Mouse (Mus musculus): ENCODE measurements around the gene Prss16. TPM values are rescaled to one million over a fixed set of nuclear protein-coding genes. Genes with fewer than 3 reads are reported as not detected.
"Not testable (repeated sequence)": the region's sequence is repeated elsewhere in the genome, so short reads cannot be mapped to it uniquely, and the experiment has no call there.

Prss16 gene
- not detected in 2 replicates for polyA plus RNA-seq (2012; ENCODE audit: insufficient read depth, insufficient read length, missing spikeins)

DNA sequence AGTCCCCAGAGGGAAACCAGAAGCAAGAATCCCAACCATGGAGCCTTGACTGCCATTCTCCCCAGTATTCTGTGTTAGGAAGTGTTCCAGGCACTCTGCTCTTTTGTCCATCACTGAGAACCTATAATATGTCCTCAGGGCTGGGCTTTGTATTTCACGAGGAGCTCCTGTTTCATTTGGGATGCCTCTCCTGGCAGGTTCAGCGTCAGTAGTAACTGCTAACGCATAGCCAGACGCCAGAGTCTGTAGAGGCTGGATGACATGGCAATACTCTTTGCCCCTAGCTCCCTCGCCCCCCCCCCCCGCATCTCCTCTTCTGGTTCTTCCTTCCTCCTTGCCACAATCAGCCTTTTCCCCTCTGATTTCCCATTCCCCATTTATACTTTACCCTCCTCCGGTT lies at the start of gene Prss16:
Gene Prss16, minus strand, starts transcription at position 101 of the 400 bp plus-strand sequence.
- no peak within 1 kb of the TSS for H3K4me3 ChIP-seq (ENCODE audit: insufficient read depth, low read depth, low read length)
- no peak within 1 kb of the TSS for H3K27ac ChIP-seq (replicated peaks; ENCODE audit: low read depth, low read length)
- H3K4me1 ChIP-seq (ENCODE audit: control insufficient read depth, insufficient read depth, insufficient read length, low read length), result no peaks in the 10 kb centered on the region

DNA sequence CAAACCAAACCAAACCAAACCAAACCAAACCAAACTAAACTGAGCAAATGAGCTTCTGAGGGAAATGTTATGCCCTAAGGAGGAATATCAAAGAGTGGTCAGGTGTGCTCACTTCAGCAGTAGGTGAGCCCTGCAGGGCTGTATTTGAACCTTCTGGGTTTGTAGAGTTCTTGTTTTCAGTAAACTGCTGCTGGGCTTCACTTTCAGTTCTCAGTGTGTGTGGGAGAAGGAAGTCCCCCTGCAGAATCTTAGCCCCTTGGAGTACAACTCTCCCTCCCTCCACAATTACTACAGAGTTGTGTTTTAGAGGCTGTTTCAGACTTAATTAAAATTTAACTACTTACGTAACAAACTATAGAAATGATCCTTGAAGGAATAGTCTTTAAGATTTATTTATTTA lies 44.2 kb upstream of the Prss16 start:
- no peak overlapping the region for H3K4me3 ChIP-seq (ENCODE audit: insufficient read depth, low read depth, low read length)
- 0 out of 2 replicates have a peak, but pooled peaks cover 2% of the 10 kb centered on the region for H3K4me1 ChIP-seq (ENCODE audit: control insufficient read depth, insufficient read depth, insufficient read length, low read length)

DNA sequence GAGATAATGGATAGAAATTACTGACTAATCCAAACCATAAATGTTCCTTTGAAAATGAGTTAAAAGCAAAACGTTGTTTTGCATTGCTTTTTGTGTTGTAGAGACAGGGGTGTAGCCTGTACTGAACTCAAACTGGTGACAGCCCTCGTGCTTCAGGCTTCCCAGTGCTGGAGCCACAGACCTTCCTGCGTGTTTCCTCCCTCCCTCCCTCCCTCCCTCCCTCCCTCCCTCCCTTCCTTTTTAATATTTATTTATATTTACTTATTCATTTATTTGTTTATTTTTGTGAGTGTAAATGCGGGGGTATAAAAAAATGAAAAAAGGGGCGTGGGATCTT lies 41.9 kb upstream of the Prss16 start:
- no peak overlapping the region for H3K27ac ChIP-seq (replicated peaks; ENCODE audit: low read depth, low read length)
- 0 out of 2 replicates have a peak, but pooled peaks cover 2% of the 10 kb centered on the region for H3K4me1 ChIP-seq (ENCODE audit: control insufficient read depth, insufficient read depth, insufficient read length, low read length)
- H3K4me3 ChIP-seq (ENCODE audit: insufficient read depth, low read depth, low read length), result peak overlapping the region; percentile 70; the same call in 1 of the 2 replicates

More for the DNA sequence above, 44.2 kb upstream of the Prss16 start:
- no peak overlapping the region for H3K27ac ChIP-seq (replicated peaks; ENCODE audit: low read depth, low read length)

DNA sequence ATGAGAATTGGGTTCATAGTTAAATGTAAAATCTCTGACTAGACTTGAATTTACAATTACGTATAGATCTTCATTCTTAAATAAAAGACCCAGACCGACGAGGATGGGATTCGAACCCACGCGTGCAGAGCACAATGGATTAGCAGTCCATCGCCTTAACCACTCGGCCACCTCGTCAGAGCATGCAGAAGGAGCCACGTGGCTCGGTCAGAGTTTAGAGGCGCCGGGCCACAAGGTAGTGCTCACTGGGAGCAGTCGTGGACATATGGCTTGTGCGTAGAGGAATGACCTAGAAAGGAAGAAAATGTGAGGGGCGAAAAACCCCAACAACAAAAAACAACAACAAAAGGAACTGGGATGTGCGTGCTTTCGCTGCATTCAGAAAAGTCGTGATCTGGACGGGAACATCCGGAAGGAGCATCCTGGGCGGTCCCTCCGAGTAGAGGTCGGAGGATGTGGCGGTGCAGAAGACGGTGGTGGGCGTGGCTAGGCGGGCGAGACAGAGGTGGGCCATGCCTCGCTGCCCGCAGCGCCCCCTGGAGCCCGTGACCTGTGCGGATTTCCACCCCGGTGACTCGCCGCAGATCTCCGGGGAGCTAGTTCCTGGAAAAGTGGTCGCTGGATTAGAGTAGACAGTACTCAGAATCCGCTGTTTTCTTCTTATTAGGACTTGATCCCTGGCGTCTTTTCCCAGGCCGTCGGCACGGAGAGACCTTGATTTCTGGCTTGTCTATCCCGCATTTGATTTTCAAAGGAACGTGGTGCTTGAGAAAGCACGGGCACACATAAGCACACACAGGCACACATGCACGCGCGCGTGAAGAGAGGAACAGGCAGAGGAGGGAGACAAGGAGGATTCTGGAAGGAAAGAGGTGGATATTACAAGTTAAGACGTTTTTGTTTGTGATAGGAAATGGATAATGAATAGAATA lies 41.3 kb upstream of the Prss16 start:
- H3K4me3 ChIP-seq (ENCODE audit: insufficient read depth, low read depth, low read length), result peak overlapping the region; percentile 70
- 0 out of 2 replicates have a peak, but pooled peaks cover 2% of the 10 kb centered on the region for H3K4me1 ChIP-seq (ENCODE audit: control insufficient read depth, insufficient read depth, insufficient read length, low read length)
- H3K27ac ChIP-seq (replicated peaks; ENCODE audit: low read depth, low read length), result no peak overlapping the region

DNA sequence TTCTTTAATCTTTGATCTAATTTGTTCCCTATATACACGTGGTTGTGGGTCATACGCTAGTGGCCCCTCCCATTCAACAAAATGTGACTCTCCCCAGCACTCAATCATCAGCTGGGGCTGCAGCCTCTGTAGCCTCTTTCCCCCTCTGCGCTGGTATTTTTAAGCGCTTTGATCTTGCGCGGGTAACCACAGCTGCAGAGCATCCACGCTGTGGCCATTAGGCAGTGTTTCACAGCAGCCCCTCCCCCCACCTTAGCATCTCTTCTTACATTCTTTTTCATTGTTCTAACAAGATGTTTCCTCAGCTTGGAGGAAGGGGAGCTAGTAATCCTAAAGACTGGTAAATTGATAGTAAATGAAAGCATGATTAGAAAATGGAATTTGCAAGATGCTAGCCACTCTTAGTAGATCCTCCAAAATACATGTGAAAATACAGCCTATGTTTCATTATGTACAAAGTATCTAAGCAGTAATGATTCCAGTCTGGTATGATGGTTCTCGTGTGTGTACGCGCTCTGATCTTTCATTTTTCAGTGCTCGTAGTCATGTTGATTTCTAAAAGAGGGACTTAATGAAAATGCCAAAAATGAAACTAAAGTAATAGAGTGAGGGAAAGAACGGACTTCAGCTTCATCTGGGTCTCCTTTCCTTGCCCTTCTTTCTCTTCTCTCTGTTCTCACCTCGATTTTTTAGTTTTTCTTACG lies 40.3 kb upstream of the Prss16 start:
- no peaks in the 10 kb centered on the region for H3K4me1 ChIP-seq (ENCODE audit: control insufficient read depth, insufficient read depth, insufficient read length, low read length)
- H3K4me3 ChIP-seq (ENCODE audit: insufficient read depth, low read depth, low read length), result peak overlapping the region; percentile 70
- H3K27ac ChIP-seq (replicated peaks; ENCODE audit: low read depth, low read length), result no peak overlapping the region

- Histone ChIP-seq H3K27ac (replicated peaks; ENCODE audit: low read depth, low read length) (no peak overlapping the region), H3K4me3 (ENCODE audit: insufficient read depth, low read depth, low read length) (no peak overlapping the region), H3K4me1 (ENCODE audit: control insufficient read depth, insufficient read depth, insufficient read length, low read length) (no peaks in the 10 kb centered on the region)
Observed at GRCm38 (mm10) chr13:22049041-22049440, 39.5 kb upstream of the Prss16 start.

DNA sequence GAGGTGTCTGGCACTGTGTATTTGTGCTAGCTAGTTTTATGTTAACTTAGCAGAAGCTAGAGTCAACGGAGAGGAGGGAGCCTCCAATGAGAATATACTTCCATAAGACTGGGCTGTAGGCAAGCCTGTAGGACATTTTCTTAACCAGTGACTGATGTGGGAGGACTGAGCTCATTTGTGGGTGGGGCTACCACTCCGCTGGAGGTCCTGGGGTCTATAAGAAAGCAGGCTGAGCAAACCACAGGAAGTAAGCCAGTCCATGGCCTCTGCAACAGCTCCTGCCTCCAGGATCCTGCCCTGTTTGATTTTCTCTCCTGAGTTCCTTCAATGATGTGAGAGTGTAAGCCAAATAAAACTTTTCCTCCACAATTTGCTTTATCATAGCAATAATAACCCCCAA lies 35.8 kb upstream of the Prss16 start:
- H3K27ac ChIP-seq (replicated peaks; ENCODE audit: low read depth, low read length), result no peak overlapping the region
- H3K4me3 ChIP-seq (ENCODE audit: insufficient read depth, low read depth, low read length), result no peak overlapping the region
- H3K4me1 ChIP-seq (ENCODE audit: control insufficient read depth, insufficient read depth, insufficient read length, low read length), result no peaks in the 10 kb centered on the region; the same call in 1 of the 2 replicates

DNA sequence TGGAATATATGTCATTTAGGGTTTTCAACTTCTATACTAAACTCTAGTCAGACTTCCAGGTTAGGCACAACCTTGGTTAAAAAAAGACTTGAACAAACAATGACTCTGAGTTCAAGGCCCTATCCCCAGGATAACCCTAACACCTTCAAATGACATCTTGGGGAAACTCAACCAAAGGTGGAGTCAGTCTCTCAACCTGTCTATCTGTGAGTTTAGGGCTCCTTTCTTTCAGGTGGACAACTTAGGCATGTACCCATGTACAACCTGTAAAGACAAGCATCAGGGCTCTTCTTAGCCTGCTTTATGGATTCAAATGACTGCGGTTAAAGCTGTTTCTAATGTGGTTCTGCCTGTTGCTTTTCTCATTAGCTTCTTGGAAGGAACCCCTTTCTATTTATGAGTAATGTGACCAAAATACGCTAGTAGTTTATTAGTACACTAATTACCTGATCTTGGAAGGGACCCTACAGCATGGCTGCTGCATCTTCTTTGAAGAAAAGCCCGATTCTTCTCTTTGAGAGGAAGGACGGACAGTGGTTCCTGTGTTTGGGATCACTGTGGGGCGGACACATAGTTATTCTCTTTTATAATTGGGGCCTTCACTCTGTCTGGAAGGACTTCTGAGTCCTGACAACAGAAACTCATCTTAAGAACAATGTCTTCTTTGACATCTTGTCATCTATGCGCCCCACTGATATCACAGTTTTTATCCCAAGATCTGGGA lies 35.1 kb upstream of the Prss16 start:
- no peak overlapping the region for H3K4me3 ChIP-seq (ENCODE audit: insufficient read depth, low read depth, low read length)
- no peaks in the 10 kb centered on the region; the same call in 1 of the 2 replicates for H3K4me1 ChIP-seq (ENCODE audit: control insufficient read depth, insufficient read depth, insufficient read length, low read length)
- no peak overlapping the region for H3K27ac ChIP-seq (replicated peaks; ENCODE audit: low read depth, low read length)

DNA sequence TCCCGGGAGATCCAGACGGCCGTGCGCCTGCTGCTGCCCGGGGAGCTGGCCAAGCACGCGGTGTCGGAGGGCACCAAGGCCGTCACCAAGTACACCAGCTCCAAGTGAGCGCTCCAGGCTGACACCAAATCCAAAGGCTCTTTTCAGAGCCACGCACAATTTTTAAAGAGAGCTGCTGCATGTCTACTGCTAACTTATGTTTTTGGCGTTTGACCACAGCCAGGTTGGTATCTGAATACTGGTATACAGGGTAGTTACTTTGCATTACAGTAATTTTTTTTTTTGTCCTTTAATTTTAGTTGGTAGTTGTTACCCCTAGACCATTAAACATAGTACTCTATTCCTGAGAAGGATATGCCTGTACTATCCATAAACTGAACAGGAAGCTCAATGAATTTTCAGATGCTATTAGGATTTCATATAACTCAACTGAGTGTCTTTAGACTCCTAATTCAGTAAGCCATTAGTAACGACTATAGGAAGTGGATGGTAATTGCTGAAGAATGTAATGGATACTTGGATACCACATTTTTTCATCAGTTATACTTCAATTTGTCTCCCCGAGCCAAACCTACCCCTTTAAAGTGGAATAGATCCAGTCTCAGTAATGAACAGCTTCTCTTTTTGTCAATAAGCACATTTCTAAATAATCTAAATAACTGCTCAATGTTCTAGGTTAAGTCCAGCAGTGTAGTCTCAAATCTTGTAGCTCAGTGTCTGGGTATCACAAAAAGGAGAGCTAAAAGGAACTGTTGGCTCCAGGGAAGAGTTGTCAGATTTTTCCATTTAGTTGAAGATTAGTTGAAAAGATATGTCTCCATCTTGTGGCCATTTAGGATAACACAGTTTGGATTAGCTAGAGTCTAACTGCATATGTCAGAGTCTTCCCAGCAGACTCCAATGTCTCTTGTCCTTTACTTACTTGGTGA lies 34.2 kb upstream of the Prss16 start:
- H3K4me1 ChIP-seq (ENCODE audit: control insufficient read depth, insufficient read depth, insufficient read length, low read length), result no peaks in the 10 kb centered on the region; the same call in 1 of the 2 replicates
- peak overlapping the region; percentile 59 for H3K4me3 ChIP-seq (ENCODE audit: insufficient read depth, low read depth, low read length)
- no peak overlapping the region for H3K27ac ChIP-seq (replicated peaks; ENCODE audit: low read depth, low read length)

- Histone ChIP-seq H3K4me3 (ENCODE audit: insufficient read depth, low read depth, low read length) (peak within 1 kb of the TSS; percentile 59), H3K27ac (replicated peaks; ENCODE audit: low read depth, low read length) (0 out of 2 replicates have a peak within 1 kb of the TSS, but pooled peaks have one; percentile 40)
- H3K4me1 ChIP-seq (ENCODE audit: control insufficient read depth, insufficient read depth, insufficient read length, low read length), result not testable (repeated sequence)
Observed at GRCm38 (mm10) chr13:22042568-22043502, 33.3 kb upstream of the Prss16 start, which contains the start of the genes Hist1h2ag and Hist1h2bj. TSS of gene Hist1h2ag (minus strand) at chr13:22042944. TSS of gene Hist1h2bj (plus strand) at chr13:22043214.

DNA sequence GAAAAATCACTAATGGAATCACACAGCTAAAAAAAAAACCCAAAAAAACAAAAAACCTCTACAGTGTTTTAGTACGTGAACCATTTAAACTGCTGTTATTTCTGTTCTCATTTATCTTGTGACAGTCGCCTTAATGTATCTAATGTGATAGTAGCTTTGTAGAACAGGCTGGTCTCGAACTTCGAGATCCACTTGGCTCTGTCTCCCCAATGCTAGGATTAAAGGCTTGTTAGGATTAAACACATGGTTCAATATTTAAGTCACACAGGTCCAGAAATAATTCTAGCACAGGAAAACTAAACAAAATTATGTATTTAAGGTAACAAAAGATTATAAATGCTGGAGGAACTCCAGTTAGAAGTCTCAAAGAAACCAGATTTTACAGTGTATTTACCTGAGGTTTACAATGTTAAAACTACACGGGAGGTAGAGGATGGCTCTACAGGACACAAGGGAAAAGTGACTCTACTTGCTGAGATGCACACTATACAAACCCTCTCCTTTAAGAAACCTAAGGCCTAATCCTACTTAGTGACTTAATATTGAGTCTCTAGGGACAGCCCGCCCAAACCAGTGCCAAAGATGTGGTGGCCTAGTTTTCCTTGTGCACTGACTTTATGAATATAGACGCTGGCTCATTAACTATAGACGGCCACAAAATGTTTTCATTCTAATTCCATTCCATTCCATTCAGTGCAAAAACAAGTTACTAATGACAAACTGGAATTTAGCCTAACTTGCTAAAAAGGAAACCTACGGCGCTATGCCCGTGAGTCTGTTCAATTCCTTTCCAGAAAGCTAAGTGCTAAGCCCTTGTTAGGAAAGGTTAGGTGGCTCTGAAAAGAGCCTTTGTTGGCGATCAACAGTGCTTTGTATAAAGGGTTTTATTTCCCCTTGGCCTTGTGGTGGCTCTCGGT lies 32.4 kb upstream of the Prss16 start:
- no peaks in the 10 kb centered on the region; the same call in 1 of the 2 replicates for H3K4me1 ChIP-seq (ENCODE audit: control insufficient read depth, insufficient read depth, insufficient read length, low read length)
- no peak overlapping the region for H3K27ac ChIP-seq (replicated peaks; ENCODE audit: low read depth, low read length)
- 0 out of 2 replicates have a peak overlapping the region, but pooled peaks have one; percentile 11 for H3K4me3 ChIP-seq (ENCODE audit: insufficient read depth, low read depth, low read length)

GRCm38 (mm10) chr13:22041142-22041536 lies 31.6 kb upstream of the Prss16 start, which contains the start of gene Hist1h4i:
TSS of gene Hist1h4i (minus strand) at chr13:22041362.
- H3K27ac ChIP-seq (replicated peaks; ENCODE audit: low read depth, low read length); H3K4me1 ChIP-seq (ENCODE audit: control insufficient read depth, insufficient read depth, insufficient read length, low read length): not testable (repeated sequence)
- H3K4me3 ChIP-seq (ENCODE audit: insufficient read depth, low read depth, low read length), result peak within 1 kb of the TSS; percentile 45

Data from brown adipose tissue, adult 24 weeks (tissue).